Mouse (Mus musculus) MEL-GATA-1-ER (cell line): ENCODE results near the gene Prkg2.

Experiments used
- DNase-seq: peaks from one replicate; pipeline ENCODE4 v3.0.0-alpha.2; 2012; ENCODE audit warnings: low read depth; ENCODE audit errors: extremely low read depth

The Prkg2 gene

GRCm38 (mm10) chr5:98902339-98902738 lies 134.8 kb downstream of the Prkg2 start:
- DNase-seq = no peak

- DNase-seq = no peak
These were observed 136.2 kb downstream of the Prkg2 start for GRCm38 (mm10) chr5:98900926-98901325.

DNA sequence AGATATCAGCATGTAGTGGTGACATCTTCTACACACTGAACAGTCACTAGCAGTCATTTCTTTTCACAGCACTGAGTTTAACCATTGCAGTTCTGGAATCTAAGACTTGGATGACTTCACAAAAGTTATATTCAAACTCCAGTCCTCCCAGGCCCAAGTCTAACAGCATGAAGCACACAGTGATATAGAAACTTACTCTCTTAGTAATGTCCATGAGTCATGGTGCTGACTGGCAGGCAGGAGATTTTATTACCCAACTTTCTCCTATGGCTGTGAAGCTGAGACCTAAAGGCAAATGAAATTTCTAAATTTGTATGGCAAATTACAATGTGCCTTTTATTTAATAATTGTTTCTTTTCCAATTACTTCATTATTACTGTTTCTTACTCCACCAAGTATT lies 139.2 kb downstream of the Prkg2 start:
- no peak for DNase-seq

DNA sequence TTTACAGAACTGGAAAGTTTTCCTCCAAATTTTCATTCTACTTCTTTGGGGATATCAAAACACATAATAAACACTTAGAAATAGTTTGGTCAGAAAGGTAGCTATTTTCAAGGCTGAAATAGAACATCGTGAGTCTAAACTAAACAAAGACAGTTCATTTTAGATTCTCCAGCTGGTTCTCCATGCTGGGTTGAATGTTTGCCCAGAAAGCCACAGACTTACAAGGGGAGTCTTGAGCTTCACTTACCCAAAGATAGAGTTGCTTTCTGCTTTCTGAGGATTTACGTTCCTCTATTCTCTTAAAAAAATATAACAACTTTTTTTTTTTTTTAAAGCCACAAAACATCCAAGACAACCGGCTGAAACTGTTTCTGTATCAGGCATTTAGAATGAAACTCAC lies 142.9 kb downstream of the Prkg2 start:
- DNase-seq = no peak

- DNase-seq = no peak
These were observed 146.6 kb downstream of the Prkg2 start for GRCm38 (mm10) chr5:98890544-98891050.

GRCm38 (mm10) chr5:98882096-98882495 lies 155.1 kb downstream of the Prkg2 start:
- no peak for DNase-seq
